Mouse (Mus musculus) spleen, adult 12 weeks (tissue): Measurements from ENCODE around the gene Actb.
A peak's percentile ranks its signal among the peaks of the same experiment; 100 is the strongest.

Source experiments
- DNase-seq: peaks from one replicate; pipeline ENCODE4 v3.0.0; 2022; ENCODE audit warnings: low spot score

The Actb gene

DNA sequence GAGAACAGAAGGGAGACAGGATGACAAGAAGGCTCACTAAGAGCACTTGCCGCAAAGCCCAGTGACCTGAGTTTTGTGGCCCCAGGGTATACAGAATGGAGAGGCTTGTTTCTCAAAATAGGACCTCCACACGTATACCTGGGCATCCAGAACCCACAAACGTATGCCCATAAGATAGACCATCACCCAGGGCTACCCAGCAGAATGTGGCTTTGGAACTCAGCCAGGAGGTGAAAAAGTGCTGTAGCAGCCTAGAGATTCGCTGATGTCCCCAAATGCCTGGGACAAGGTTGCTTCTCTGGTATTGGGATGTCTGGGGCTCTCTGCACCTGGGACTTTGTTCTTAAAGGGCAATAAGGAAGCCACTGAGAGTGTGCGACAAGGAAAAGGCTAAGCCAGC is 15.7 kb upstream of the Actb start:
- DNase-seq = no peak

DNA sequence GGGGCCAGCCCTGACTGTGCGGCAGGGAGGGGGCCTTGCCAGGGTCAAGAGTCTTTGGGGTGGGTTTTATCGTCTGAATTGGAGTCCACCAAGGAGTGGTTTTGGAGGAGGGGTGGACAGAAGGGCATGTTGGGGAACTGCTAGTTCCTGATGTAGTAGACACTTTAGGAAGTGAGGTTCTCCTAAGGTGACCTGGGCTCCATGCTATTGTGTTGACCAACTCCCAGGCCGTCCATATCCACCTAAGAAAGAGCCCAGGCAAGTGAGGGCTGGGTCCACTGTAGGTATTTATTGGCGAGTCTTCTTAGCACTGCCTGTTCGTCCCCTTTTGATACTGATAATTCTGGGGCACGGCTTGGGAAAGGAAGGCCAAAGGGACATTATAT is 14.5 kb upstream of the Actb start:
- no peak for DNase-seq

DNA sequence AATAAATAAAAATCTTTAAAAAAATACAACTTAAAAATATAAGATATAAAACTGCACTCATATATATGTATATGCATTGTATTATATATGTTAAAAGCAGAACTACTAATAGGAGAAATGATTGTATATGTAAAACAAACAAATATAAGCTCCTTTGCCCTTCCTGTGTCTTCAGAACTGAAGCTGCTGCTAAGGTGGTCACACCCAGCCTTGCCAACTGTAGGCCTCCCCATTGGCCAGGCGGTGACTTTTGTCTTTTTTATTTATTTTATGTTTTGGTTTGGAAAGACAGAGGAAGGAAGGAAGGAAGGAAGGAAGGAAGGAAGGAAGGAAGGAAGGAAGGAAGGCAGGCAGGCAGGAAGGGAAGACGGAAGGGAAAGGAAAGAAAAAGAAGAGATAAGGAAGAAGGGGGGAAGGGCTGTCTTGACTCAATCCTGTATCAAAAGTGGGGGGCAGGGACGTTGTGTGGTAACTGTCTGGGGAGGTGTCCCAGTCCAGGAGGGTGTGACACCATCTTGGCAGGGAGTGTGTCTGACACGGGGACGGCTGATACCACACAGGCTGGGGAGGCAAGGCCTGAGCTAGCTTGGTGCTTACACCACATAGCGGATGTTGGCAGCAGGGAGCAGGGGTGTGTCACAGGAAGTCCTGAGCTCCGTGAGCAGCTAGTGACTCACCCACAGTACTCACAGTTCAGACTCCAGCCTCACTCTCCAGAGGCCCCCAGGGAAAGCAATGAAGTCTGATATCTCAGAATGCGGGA is 13.9 kb upstream of the Actb start:
- peak; percentile 83 for DNase-seq

DNA sequence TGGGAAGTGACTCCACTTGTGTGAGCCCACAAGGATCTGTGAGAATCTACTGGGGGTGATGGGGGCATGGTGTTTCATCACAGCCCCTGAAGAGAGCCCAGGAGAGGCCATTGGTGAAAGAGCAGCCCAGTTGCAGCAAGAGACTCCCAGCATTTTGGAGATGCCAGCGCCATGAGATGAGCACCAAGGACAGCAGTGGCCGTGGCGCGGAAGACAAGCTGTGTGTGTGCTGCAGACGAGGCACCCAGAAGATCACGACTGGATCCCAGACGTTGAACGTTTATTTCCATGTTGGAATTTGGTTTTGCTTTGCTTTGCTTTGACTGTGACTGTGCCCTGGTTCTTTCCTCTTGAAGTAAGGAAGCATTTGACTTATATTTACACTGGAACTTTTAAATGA is 10.8 kb upstream of the Actb start:
- DNase-seq = no peak

DNA sequence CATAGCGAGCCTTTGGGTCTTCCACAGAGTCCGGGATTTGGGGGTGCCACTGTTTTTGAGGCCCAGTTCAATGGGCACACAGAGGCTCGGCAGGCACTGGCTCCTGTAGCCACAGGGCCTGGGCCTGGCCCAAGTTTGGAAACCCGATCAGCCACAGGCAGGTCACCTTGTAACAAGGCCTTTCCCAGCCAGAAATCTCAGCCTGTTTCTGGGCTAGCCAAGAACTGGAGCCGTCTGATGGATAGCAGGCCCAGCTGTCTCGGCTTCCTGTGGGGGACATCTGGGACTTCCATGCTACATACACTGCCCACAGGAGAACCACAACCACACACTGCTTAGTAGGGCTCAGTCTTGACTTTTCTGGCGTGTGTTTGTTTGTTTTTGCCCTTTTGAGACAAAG is 10.0 kb upstream of the Actb start:
- no peak for DNase-seq

DNA sequence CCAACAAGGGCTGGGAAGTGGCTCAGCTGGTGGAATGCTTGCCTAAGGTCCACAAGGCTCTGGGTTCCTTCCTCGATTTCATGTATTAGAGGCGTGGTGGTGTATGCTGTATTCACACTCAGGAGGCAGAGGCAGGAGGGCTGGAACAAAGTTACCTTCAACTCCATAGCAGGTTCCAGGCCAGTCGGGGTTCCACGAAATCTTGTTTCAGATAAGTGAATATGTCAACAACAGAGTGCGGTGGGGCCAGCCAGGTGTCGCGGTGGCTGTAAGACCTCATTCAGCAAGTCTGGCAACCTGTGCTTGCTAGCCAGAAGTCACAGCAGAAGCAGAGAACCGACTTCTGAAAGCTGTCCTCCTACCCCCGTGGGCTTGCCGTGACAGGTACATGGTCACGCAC is 8.7 kb upstream of the Actb start:
- DNase-seq = no peak

DNA sequence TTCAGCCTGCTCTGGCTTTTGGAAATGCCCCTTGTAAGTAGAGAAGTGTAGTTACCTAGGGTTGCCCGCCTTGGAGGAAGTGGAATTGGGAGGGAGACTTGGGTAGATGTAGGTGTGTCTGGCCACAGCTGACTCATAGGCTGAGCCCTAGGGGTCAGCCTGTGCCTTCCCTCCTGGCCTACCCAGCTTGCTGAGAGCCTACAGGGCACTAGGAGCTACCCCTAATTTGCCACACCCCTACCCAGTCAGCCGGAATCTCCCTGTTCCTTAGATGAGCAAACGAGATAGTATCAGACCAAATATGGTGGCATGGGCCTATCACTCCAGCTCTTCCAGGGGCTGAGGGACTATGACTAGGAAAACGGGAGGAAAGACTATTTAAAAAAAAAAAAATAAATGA is 6.2 kb upstream of the Actb start:
- DNase-seq = no peak

DNA sequence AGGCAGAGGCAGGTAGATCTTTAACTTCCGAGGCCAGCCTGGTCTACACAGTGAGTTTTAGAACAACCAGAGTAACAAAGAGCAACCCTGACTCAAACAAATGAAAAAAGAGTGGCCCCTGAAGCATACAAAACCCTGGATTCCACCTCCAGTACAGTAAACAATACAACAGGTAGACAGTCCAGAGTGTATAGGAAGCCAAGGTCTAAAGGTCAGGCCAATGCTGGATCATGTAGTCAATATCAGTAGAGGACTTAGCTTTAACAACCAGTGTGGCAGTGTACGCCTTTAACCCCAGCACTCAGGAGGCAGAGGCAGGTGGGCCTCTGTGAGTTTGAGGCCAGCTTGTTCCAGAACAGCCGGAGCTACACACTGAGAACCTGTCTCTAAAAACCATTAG is 5.8 kb upstream of the Actb start:
- DNase-seq = no peak

DNA sequence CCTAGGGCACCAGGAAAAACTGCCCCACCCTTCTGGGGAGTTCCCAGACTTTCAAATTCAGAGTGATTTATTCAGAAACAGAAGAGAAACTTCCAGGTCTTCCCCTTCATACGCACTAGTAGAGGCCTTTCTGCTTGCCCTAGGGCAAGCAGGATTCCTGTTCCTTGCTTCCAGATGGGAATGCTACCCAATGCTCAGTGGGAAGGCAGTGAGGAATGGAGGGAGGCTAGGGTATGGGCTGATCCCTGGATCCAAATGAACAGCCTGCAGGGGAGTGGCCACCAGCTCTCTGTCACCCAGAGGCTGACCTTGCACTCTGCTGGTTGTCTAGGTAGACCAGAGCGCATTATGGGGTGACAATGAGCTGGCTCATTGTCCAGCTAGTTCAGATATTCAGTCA is 5.1 kb upstream of the Actb start:
- DNase-seq = no peak

DNA sequence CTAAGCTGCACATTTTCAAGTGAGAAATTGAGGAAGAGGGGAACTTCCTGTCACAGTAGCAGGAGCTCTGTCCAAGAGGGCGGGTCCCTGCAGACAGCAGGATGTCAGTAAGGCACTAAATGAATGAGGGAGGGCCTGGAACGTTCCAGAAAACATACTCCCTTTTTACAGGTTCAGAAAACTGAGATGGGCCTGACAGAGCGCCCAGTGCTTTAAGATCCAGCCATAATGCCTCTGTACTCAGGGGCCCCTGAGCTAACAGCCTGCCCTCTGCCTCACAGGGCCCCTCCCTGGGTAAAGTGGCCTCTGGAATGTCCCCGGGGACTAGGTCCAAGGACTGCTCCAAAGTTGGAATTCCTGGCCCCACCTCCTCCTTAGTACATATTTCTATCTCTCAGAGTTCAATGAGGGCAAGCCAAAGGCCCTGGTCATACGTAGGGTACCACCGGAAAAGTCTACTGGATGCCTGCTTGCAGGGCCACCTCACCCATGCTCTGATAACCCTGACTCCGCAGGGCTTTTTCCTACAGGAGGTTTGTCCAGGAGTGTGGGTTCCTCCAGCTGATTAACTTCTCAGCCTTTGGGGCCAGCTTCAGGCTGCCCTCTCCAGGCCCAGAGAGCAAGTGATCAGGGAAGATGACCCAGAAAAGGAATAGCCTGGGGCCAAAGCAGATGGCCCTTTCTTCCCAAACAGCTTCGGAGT is 3.2 kb upstream of the Actb start:
- no peak for DNase-seq

DNA sequence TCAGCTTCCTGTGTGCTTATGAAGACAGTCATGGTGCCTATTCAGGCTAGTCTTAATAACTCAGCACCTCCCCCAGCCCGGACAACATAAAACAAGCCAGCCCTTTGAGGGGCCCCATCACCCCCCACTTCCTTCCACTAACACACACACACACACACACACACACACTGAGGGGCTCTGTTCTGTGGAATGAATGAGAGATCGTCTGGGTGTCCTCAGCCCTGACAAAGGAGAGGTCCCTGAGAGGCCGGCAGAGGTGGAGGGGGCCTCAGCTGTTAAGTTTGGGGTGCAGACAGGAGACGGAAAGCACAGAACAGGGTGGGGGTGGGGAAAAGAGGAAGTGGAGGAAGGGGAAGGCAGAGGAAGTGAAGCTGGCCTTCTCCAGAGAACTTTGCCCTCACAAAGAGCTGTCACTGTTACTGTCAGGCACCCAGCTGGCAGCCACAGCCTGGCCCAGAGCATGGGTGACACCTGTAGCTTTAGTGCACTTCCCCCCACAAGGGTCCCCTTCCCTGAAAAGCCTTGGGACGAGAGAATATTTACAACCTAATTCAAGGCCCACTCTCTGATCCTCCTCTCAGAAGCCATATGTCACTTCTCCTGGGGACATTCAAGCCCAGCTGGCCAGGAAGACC is 2.5 kb upstream of the Actb start:
- DNase-seq = no peak

DNA sequence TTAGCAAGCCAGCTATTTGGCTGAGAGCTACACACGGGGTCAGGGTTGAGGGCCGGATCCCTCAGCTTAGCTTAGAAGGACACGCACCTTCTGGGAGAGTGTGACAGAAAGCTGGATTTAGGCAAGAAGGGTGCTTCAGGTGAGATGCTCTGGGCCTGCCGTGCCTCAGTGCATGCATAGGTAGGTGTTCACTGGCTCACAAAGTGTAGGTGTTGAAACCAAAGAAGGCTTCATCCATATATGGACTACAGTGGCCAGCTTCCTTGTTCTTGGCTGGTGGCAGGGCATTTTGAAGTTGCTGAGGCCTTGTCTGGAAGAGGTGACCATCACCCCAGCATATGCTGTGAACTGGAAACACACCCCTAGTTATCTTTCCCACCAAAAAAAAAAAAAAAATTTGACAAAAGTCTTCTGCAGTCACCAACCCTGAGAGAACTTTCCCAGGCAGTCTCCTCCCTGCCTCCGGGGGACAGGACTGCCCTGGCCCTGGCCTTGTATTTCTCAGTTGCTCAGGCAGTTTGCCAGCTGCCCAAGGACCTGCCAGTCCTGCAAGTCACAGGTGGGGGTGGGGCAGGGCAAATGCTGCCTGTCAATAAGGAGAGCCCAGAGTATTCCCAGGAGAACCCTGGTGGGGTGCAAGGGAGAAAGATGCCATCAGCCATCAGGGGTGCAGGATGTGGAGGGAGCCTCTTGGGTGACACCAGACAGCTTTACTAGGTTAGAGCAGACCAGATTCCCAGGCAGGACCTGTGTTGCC is 1.4 kb upstream of the Actb start:
- DNase-seq = no peak

DNA sequence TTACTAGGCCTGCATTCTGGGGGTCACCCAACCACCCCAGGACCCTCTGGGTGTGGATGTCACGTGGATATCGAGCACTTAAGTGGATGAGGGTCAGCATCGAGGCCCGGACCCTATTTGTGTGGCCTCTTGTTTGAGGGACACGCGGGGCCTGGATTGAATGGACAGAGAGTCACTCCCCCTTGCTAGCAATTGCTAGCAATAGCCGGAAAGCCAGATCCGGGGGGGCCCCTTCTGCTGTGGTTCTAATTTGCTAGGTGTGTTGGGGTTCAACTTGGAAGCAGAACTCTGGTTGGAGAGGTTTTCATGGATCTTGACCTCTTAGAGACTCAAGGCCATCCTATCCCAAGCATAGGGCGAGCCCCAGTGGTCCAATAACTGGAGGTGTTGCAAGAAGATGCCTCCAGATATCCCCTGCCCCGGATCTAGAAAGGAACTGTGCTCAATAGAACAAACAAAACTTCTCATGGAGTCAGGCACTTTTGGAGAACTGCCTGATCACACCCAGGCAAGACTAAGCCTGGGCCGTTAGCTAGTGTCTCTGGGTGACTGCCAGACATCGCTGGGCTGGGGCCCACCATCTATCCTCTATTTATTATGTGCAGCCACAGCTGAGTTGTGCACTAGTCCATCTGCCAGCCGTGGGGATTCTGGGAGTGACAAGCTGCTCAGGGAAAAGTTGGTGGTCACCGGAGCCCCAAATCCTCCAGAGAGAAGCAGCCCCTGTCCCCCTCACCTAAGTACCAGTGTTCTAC is 671 bp upstream of the Actb start:
- no peak for DNase-seq

DNA sequence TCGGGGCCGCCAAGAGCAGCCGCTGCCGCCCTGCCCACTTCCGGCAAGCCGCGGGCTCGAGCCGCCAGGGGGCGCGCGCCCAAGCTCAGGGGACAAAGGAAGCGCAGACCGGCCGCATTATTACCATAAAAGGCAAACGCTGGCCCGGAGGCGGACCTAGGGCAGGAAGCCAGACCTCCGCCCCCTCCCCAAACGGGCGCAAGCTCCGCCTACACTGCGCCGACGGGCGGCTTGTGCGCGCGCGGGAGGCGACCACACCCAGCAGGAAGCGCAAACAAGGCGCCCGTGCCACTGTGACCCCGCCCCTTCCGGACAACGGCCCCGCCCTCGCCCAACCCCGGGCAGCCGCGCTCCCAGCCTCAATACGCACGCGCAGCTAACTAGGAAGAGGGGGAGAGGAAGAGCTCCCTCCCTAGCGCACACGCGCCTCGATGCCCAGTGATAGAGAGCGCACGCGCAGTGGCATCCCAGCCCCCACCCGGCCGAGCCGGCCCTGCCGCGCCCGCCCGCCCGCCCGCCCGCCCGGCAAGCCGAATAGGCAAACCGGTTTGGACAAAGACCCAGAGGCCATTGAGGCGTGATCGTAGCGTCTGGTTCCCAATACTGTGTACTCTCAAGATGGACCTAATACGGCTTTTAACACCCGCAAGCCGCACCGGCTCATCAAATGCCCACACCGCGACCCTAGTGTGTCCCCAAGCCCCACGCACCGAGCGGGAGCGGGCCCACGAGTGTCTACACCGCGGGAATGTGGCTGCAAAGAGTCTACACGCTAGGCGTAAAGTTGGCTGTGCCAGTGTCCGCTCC is 626 bp downstream of the Actb start:
- peak; percentile 100 for DNase-seq

DNA sequence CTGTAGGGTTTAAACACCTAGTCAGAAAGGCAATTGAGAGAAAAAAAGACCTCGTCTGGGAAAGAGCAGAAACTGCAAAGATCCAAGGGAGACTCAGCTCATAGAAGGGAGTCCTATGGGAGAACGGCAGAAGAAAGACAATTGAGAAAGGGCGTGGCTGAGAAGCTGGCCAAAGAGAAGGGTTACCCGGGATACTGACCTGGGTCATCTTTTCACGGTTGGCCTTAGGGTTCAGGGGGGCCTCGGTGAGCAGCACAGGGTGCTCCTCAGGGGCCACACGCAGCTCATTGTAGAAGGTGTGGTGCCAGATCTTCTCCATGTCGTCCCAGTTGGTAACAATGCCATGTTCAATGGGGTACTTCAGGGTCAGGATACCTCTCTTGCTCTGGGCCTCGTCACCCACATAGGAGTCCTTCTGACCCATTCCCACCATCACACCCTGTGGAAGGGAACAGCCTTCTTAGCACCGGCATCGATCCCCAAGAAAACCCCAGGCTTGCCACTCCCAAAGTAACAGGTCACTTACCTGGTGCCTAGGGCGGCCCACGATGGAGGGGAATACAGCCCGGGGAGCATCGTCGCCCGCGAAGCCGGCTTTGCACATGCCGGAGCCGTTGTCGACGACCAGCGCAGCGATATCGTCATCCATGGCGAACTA is 1.4 kb downstream of the Actb start:
- DNase-seq = no peak

DNA sequence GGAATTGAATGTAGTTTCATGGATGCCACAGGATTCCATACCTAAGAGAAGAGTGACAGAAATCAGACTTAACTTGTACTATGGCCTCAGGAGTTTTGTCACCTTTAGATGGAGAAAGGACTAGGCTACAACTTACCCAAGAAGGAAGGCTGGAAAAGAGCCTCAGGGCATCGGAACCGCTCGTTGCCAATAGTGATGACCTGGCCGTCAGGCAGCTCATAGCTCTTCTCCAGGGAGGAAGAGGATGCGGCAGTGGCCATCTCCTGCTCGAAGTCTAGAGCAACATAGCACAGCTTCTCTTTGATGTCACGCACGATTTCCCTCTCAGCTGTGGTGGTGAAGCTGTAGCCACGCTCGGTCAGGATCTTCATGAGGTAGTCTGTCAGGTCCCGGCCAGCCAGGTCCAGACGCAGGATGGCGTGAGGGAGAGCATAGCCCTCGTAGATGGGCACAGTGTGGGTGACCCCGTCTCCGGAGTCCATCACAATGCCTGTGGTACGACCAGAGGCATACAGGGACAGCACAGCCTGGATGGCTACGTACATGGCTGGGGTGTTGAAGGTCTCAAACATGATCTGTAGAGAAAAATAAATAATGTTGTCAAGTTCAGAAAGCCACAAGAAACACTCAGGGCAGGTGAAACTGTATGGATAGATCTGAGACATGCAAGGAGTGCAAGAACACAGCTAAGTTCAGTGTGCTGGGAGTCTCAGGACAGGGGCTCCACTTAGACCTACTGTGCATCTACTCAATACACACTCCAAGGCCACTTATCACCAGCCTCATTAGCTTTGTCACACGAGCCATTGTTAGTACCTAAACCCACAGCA is 2.1 kb downstream of the Actb start:
- DNase-seq = no peak

DNA sequence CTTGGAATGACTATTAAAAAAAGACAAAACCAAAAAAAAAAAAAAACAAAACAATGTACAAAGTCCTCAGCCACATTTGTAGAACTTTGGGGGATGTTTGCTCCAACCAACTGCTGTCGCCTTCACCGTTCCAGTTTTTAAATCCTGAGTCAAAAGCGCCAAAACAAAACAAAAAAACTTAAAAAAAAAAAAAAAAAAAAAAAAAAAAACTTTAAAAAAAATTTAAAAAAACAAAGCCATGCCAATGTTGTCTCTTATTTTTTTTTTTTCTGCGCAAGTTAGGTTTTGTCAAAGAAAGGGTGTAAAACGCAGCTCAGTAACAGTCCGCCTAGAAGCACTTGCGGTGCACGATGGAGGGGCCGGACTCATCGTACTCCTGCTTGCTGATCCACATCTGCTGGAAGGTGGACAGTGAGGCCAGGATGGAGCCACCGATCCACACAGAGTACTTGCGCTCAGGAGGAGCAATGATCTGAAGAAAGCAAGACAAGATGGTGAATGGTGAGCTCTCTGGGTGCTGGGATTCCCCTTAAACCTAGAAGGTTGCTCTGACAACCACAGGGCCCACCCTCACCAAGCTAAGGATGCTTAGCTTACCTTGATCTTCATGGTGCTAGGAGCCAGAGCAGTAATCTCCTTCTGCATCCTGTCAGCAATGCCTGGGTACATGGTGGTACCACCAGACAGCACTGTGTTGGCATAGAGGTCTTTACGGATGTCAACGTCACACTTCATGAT is 2.9 kb downstream of the Actb start:
- DNase-seq = no peak

DNA sequence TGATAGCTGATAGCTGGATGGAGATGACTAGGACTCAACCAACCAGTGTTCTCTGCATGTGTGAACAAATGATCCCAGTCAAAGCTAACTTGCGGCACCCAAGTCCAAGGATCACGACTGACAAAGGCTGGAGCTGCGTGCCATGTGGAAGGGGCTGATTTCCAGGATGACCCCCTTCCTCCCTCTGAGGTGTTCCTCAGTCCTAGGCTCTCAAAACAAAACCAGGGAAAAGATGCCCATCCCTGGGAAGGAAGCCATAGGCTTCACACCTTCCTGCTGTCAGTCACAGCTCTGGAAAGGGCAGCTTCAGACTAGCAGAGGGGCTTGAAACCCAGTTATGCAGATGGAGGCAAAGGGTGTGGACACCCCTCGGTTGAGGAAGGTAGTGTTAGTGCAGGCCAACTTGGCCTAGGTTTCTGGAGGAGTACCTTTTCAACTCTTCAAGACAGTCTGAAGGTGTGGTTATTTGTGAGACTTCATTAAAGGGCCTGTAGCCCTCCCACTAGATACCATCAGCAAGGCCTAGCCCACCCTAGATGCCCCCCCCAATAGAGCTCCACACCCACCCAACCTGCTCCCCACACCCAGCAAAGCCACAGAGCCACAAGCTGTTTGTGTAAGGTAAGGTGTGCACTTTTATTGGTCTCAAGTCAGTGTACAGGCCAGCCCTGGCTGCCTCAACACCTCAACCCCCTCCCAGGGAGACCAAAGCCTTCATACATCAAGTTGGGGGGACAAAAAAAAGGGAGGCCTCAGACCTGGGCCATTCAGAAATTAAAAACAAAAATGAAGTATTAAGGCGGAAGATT is 3.8 kb downstream of the Actb start:
- DNase-seq = no peak
